Mouse (Mus musculus): ENCODE measurements around the gene Cnnm3. TPM values are rescaled to one million over a fixed set of nuclear protein-coding genes. Genes with fewer than 3 reads are reported as not detected.

Cnnm3 gene
- polyA plus RNA-seq, 1 experiment from 2014 or later: 2.0 TPM

GRCm38 (mm10) chr1:36558031-36558993, 46.6 kb downstream of the Cnnm3 start, which contains the start of gene Sema4c:
TSS of gene Sema4c (minus strand) at chr1:36558349.
- Histone ChIP-seq H3K9me3 (no peaks in the 10 kb centered on the region), H3K4me3 (peak within 1 kb of the TSS; percentile 78), H3K27ac (replicated peaks) (peak within 1 kb of the TSS; percentile 97), H3K9ac (peak within 1 kb of the TSS; percentile 97), H3K4me1 (peaks cover 65% of the 10 kb centered on the region), H3K36me3 (peaks cover 23% of the 10 kb centered on the region), H3K27me3 (replicated peaks) (no peaks in the 10 kb centered on the region; the same call in 1 of the 2 replicates), H3K4me2 (peak within 1 kb of the TSS; percentile 89)
- peak; percentile 17; the same call in 1 of the 2 replicates for ATAC-seq (ENCODE audit: extremely low read depth, insufficient number of reproducible peaks, low FRiP score, low TSS enrichment)
- 1% methylated on average over 67 of the region's 69 CpGs for WGBS

GRCm38 (mm10) chr1:36559256-36559655, 47.6 kb downstream of the Cnnm3 start:
- H3K4me3 ChIP-seq: peak overlapping the region; percentile 78
- H3K4me1 ChIP-seq: peaks cover 67% of the 10 kb centered on the region
- H3K9ac ChIP-seq: peak overlapping the region; percentile 97
- peak overlapping the region; percentile 89 for H3K4me2 ChIP-seq
- WGBS: 6% methylated on average over 4 of the region's 4 CpGs
- ATAC-seq (ENCODE audit: extremely low read depth, insufficient number of reproducible peaks, low FRiP score, low TSS enrichment): no peak
- H3K36me3 ChIP-seq: peaks cover 14% of the 10 kb centered on the region
- no peaks in the 10 kb centered on the region for H3K9me3 ChIP-seq
- H3K27me3 ChIP-seq (replicated peaks): no peaks in the 10 kb centered on the region; the same call in 1 of the 2 replicates
- H3K27ac ChIP-seq (replicated peaks): peak overlapping the region; percentile 97

GRCm38 (mm10) chr1:36559888-36560287, 48.2 kb downstream of the Cnnm3 start:
- Histone ChIP-seq H3K36me3 (peaks cover 8% of the 10 kb centered on the region), H3K4me2 (0 out of 2 replicates have a peak overlapping the region, but pooled peaks have one; percentile 89), H3K27me3 (replicated peaks) (no peaks in the 10 kb centered on the region; the same call in 1 of the 2 replicates), H3K27ac (replicated peaks) (0 out of 2 replicates have a peak overlapping the region, but pooled peaks have one; percentile 97), H3K9ac (no peak overlapping the region), H3K4me1 (peaks cover 65% of the 10 kb centered on the region), H3K4me3 (no peak overlapping the region), H3K9me3 (no peaks in the 10 kb centered on the region)
- ATAC-seq (ENCODE audit: extremely low read depth, insufficient number of reproducible peaks, low FRiP score, low TSS enrichment): no peak
- WGBS: 60% methylated on average over 5 of the region's 5 CpGs

GRCm38 (mm10) chr1:36560903-36561302, 49.2 kb downstream of the Cnnm3 start:
- no peak overlapping the region for H3K4me3 ChIP-seq
- peaks cover 58% of the 10 kb centered on the region for H3K4me1 ChIP-seq
- WGBS: 47% methylated on average over 6 of the region's 6 CpGs
- H3K9ac ChIP-seq: no peak overlapping the region
- no peak overlapping the region for H3K4me2 ChIP-seq
- H3K9me3 ChIP-seq: no peaks in the 10 kb centered on the region
- no peaks in the 10 kb centered on the region for H3K36me3 ChIP-seq
- ATAC-seq (ENCODE audit: extremely low read depth, insufficient number of reproducible peaks, low FRiP score, low TSS enrichment): no peak
- H3K27me3 ChIP-seq (replicated peaks): no peaks in the 10 kb centered on the region; the same call in 1 of the 2 replicates
- no peak overlapping the region; the same call in 1 of the 2 replicates for H3K27ac ChIP-seq (replicated peaks)

- WGBS: 43% methylated on average over 4 of the region's 4 CpGs
- Histone ChIP-seq H3K9me3 (no peaks in the 10 kb centered on the region), H3K27ac (replicated peaks) (no peak overlapping the region), H3K4me1 (peaks cover 65% of the 10 kb centered on the region), H3K27me3 (replicated peaks) (no peaks in the 10 kb centered on the region; the same call in 1 of the 2 replicates), H3K9ac (peak overlapping the region; percentile 47; the same call in 1 of the 2 replicates), H3K36me3 (no peaks in the 10 kb centered on the region), H3K4me3 (no peak overlapping the region), H3K4me2 (no peak overlapping the region)
- ATAC-seq (ENCODE audit: extremely low read depth, insufficient number of reproducible peaks, low FRiP score, low TSS enrichment): no peak
Observed at GRCm38 (mm10) chr1:36562388-36562787, 50.7 kb downstream of the Cnnm3 start.

GRCm38 (mm10) chr1:36563197-36563596, 51.5 kb downstream of the Cnnm3 start:
- Histone ChIP-seq H3K36me3 (no peaks in the 10 kb centered on the region), H3K27ac (replicated peaks) (no peak overlapping the region), H3K9ac (peak overlapping the region; percentile 47; the same call in 1 of the 2 replicates), H3K4me3 (no peak overlapping the region), H3K4me1 (peaks cover 70% of the 10 kb centered on the region), H3K27me3 (replicated peaks) (no peaks in the 10 kb centered on the region; the same call in 1 of the 2 replicates), H3K4me2 (no peak overlapping the region), H3K9me3 (no peaks in the 10 kb centered on the region)
- no peak for ATAC-seq (ENCODE audit: extremely low read depth, insufficient number of reproducible peaks, low FRiP score, low TSS enrichment)
- 81% methylated on average over 2 of the region's 2 CpGs for WGBS

GRCm38 (mm10) chr1:36563632-36564031, 52.0 kb downstream of the Cnnm3 start:
- no peak overlapping the region for H3K4me3 ChIP-seq
- H3K36me3 ChIP-seq: no peaks in the 10 kb centered on the region
- H3K27me3 ChIP-seq (replicated peaks): no peaks in the 10 kb centered on the region; the same call in 1 of the 2 replicates
- H3K27ac ChIP-seq (replicated peaks): no peak overlapping the region
- 76% methylated on average over 4 of the region's 4 CpGs for WGBS
- no peak overlapping the region for H3K9ac ChIP-seq
- H3K4me1 ChIP-seq: peaks cover 71% of the 10 kb centered on the region
- H3K4me2 ChIP-seq: no peak overlapping the region
- no peaks in the 10 kb centered on the region for H3K9me3 ChIP-seq
- ATAC-seq (ENCODE audit: extremely low read depth, insufficient number of reproducible peaks, low FRiP score, low TSS enrichment): no peak

GRCm38 (mm10) chr1:36564101-36564500, 52.4 kb downstream of the Cnnm3 start:
- H3K27me3 ChIP-seq (replicated peaks): no peaks in the 10 kb centered on the region; the same call in 1 of the 2 replicates
- H3K27ac ChIP-seq (replicated peaks): no peak overlapping the region
- no peak for ATAC-seq (ENCODE audit: extremely low read depth, insufficient number of reproducible peaks, low FRiP score, low TSS enrichment)
- H3K9me3 ChIP-seq: no peaks in the 10 kb centered on the region
- WGBS: 53% methylated on average over 6 of the region's 6 CpGs
- no peak overlapping the region for H3K9ac ChIP-seq
- no peak overlapping the region for H3K4me2 ChIP-seq
- no peaks in the 10 kb centered on the region for H3K36me3 ChIP-seq
- peaks cover 69% of the 10 kb centered on the region for H3K4me1 ChIP-seq
- H3K4me3 ChIP-seq: no peak overlapping the region

- H3K4me1 ChIP-seq: peaks cover 78% of the 10 kb centered on the region
Observed at GRCm38 (mm10) chr1:36566425-36566824, 54.8 kb downstream of the Cnnm3 start.

GRCm38 (mm10) chr1:36567818-36568603, 56.3 kb downstream of the Cnnm3 start:
- ATAC-seq (ENCODE audit: extremely low read depth, insufficient number of reproducible peaks, low FRiP score, low TSS enrichment): no peak
- no peaks in the 10 kb centered on the region for H3K36me3 ChIP-seq
- WGBS: 39% methylated on average over 21 of the region's 21 CpGs
- no peaks in the 10 kb centered on the region for H3K27me3 ChIP-seq (replicated peaks)
- peaks cover 78% of the 10 kb centered on the region for H3K4me1 ChIP-seq
- no peak overlapping the region for H3K4me2 ChIP-seq
- no peak overlapping the region for H3K27ac ChIP-seq (replicated peaks)
- no peak overlapping the region for H3K4me3 ChIP-seq
- no peaks in the 10 kb centered on the region for H3K9me3 ChIP-seq
- H3K9ac ChIP-seq: peak overlapping the region; percentile 24; the same call in 1 of the 2 replicates

More at GRCm38 (mm10) chr1:36566425-36566824, 54.8 kb downstream of the Cnnm3 start:
- H3K4me2 ChIP-seq: no peak overlapping the region
- no peaks in the 10 kb centered on the region for H3K27me3 ChIP-seq (replicated peaks)
- H3K9ac ChIP-seq: no peak overlapping the region
- ATAC-seq (ENCODE audit: extremely low read depth, insufficient number of reproducible peaks, low FRiP score, low TSS enrichment): no peak
- no peak overlapping the region for H3K4me3 ChIP-seq
- 22% methylated on average over 2 of the region's 2 CpGs for WGBS
- no peaks in the 10 kb centered on the region for H3K9me3 ChIP-seq
- 0 out of 2 replicates have a peak overlapping the region, but pooled peaks have one; percentile 4 for H3K27ac ChIP-seq (replicated peaks)
- H3K36me3 ChIP-seq: no peaks in the 10 kb centered on the region

GRCm38 (mm10) chr1:36568776-36569175, 57.1 kb downstream of the Cnnm3 start:
- Histone ChIP-seq H3K27ac (replicated peaks) (0 out of 2 replicates have a peak overlapping the region, but pooled peaks have one; percentile 26), H3K4me2 (no peak overlapping the region)
- WGBS: 70% methylated on average over 4 of the region's 4 CpGs

More at GRCm38 (mm10) chr1:36568776-36569175, 57.1 kb downstream of the Cnnm3 start:
- Histone ChIP-seq H3K27me3 (replicated peaks) (no peaks in the 10 kb centered on the region), H3K36me3 (no peaks in the 10 kb centered on the region), H3K4me1 (peaks cover 74% of the 10 kb centered on the region), H3K4me3 (no peak overlapping the region), H3K9ac (no peak overlapping the region), H3K9me3 (no peaks in the 10 kb centered on the region)
- ATAC-seq (ENCODE audit: extremely low read depth, insufficient number of reproducible peaks, low FRiP score, low TSS enrichment): no peak

Data from heart, embryonic 13.5 days (tissue).